Mouse (Mus musculus) skeletal muscle tissue, postnatal 0 days (tissue): ENCODE data around the gene Prdx1. TPM values are rescaled to one million over a fixed set of nuclear protein-coding genes. Genes with fewer than 3 reads are reported as not detected.

ENCODE experiments used
- polyA plus RNA-seq: library from polyadenylated mRNA; unstranded; fragments of >200 nt; fragmentation: Nextera tagmentation; extraction: Ambion mirVana; gene quantifications from 2 replicates; pipeline ENCODE4 v1.2.1, GENCODE M21; 2015

Gene Prdx1
- 559 and 700 TPM in 2 replicates for polyA plus RNA-seq

GRCm38 (mm10) chr4:116685402-116686061 is at the start of gene Prdx1:
TSS of gene Prdx1 (plus strand) at chr4:116685544.

GRCm38 (mm10) chr4:116650924-116651796 is 34.2 kb upstream of the Prdx1 start, which contains the start of gene Akr1a1:
TSS of gene Akr1a1 (minus strand) at chr4:116651680.

DNA sequence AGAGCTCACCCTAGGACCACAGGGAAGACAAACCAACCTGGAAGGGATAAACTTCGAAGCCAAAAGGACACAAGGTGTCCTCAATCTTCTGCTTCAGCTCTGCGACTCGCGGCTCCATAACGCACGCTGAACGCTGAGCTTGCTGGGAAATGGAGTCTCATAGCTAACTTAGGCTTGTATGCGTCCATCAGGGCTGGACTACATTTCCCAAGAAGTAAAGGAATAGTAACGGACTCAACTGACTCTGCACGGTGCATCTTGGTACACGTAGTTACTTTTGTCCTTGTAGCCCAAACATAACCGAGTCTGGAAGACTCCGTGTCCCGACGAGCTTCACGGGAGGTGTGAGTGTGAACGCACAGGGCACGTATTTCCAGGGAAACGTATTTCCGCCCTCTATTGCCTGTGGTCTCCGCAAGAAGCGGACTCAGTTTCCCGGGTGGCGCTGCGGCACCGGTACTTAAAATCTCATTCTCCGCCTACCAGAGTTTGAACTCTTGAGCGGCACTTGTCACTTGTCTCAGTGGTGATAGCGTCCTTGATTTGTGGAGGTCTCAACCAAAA is 22.9 kb downstream of the Prdx1 start, which contains the start of the genes Mmachc and Ccdc163:
Gene Mmachc (minus strand): TSS at position 206 of the 564 bp plus-strand sequence.
Gene Ccdc163 (plus strand): TSS at position 309 of the 564 bp plus-strand sequence.

DNA sequence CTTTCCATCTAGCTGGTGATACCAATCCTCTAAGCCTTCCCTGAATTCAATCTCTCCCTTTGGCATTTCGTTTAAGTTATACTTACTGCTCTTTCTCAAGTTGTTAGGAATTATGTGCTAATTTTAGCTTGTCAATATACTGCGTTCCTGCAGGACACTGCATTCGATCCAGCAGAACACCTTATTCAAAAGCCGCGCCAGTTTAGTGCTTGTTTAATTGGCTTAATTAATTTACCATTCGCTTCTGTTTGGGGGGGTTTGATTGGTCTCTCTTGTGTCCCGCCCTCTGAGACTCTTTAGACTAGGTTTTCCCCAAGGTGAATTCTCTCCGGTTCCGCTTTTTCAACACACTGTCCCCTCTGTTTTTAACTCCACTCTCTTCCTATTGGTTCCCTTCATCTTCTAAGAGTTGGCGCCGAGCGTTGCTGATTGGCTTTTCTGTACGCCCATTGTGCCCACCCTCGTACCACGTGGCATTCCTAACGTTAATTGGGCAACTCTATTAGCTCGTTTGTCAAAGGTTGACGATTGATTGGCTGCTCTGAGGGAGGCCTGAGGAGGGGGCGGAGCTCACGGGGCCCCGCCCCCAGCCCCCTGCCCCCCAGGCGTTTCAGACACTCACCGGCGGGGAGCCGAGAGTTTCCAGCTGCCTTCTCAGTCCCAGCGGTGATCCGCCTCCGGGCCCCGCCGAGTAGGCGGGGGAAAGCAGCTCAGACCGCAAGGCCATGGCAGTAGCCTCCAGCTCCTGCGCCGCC is 35.2 kb downstream of the Prdx1 start, which contains the start of gene Tesk2:
Gene Tesk2 (plus strand): TSS at position 606 of the 755 bp plus-strand sequence.

Other genes with a start within 250 kb of the Prdx1 start
- gene Mast2, start 221.4 kb upstream of the Prdx1 start, polyA plus RNA-seq, result 20.7 and 24.9 TPM in 2 replicates
- 13.9 and 14.0 TPM in 2 replicates for gene Ipp, start 178.0 kb upstream of the Prdx1 start, polyA plus RNA-seq
- gene Tmem69, start 129.6 kb upstream of the Prdx1 start, polyA plus RNA-seq, result 22.3 and 24.0 TPM in 2 replicates
- 20.5 and 22.0 TPM in 2 replicates for gene Gpbp1l1, start 127.9 kb upstream of the Prdx1 start, polyA plus RNA-seq
- gene Ccdc17, start 88.9 kb upstream of the Prdx1 start, polyA plus RNA-seq, result 3.6 and 4.7 TPM in 2 replicates
- gene Nasp, start 57.6 kb upstream of the Prdx1 start, polyA plus RNA-seq, result 19.7 and 26.7 TPM in 2 replicates
- gene Akr1a1, start 33.9 kb upstream of the Prdx1 start, polyA plus RNA-seq, result 409 and 505 TPM in 2 replicates
- 21.8 and 23.0 TPM in 2 replicates for gene Mmachc, start 22.9 kb downstream of the Prdx1 start, polyA plus RNA-seq
- gene Ccdc163, start 23.0 kb downstream of the Prdx1 start, polyA plus RNA-seq, result 9.9 and 11.5 TPM in 2 replicates
- gene Tesk2, start 35.4 kb downstream of the Prdx1 start, polyA plus RNA-seq, result 3.0 and 3.5 TPM in 2 replicates
- 12.7 and 14.5 TPM in 2 replicates for gene Toe1, start 122.1 kb downstream of the Prdx1 start, polyA plus RNA-seq
- gene Mutyh, start 122.2 kb downstream of the Prdx1 start, polyA plus RNA-seq, result 4.4 and 5.4 TPM in 2 replicates
- 0.97 and 1.5 TPM in 2 replicates for gene Hpdl, start 136.2 kb downstream of the Prdx1 start, polyA plus RNA-seq
- 0.02 and 0.03 TPM in 2 replicates for gene Zswim5, start 191.8 kb downstream of the Prdx1 start, polyA plus RNA-seq